Mouse (Mus musculus) gonadal fat pad, adult 2 months (tissue): ENCODE results near the gene Dennd1b. TPM values are rescaled to one million over a fixed set of nuclear protein-coding genes. Genes with fewer than 3 reads are reported as not detected.

Experiments used
- DNase-seq: peaks from one replicate; pipeline ENCODE4 v3.0.0-alpha.2; 2012; ENCODE audit warnings: low read depth
- polyA plus RNA-seq: library from polyadenylated mRNA; depleted of rRNA; stranded (reverse); fragments of >200 nt; gene quantifications from 2 replicates; pipeline ENCODE4 v1.2.3, GENCODE M21; 2012

Gene Dennd1b
- polyA plus RNA-seq, 1 experiment, result 8.4 TPM

DNA sequence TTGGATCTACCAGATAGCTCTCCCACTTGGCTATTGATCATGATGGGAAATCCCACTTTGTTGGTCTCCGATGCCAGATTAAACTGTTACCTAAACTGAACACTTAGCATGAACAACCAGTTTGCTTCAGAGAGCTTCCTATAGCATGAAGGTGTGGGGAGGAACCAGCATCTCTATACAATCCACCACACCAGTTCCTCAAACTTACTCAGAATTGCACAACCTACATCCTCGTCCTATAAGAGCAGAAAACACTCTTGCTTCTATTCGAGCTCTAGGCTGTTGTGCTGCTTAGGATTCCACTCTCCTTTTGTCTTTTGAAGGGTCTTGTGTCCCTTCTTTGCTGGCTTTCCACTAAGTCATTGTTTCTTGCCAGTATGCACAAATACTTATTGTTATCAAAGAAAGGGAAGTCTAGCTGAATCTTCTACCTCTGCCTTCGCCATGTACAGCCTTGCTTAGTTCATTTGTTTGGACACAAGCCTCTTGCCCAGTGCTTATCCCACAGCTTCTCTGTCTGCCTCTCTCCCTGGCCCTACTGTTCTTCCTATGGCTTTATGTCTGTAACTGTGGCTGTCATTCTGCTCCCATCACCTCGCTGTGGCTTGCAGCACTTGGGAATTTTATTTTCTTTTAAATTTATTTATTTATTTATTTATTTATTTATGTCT lies 52.0 kb downstream of the Dennd1b start:
- no peak for DNase-seq

DNA sequence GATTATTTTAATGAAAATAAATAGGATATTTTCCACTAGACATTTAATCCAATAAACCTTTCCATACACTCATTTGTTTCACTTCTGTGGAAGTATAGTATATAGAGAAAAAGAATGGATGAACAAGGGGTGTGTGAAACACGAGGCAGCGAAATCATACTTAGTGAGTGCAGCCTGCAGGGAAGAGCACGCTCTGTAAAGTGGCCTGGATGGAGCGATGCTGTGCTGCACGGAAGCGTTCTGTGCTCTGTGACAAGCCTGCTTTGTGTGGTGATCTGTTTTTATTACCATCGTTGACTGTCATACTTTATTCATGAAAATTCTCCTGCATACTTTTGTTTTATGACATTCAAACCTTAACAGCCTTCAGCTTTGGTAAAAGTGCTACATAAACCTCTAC lies 58.1 kb downstream of the Dennd1b start:
- no peak for DNase-seq

DNA sequence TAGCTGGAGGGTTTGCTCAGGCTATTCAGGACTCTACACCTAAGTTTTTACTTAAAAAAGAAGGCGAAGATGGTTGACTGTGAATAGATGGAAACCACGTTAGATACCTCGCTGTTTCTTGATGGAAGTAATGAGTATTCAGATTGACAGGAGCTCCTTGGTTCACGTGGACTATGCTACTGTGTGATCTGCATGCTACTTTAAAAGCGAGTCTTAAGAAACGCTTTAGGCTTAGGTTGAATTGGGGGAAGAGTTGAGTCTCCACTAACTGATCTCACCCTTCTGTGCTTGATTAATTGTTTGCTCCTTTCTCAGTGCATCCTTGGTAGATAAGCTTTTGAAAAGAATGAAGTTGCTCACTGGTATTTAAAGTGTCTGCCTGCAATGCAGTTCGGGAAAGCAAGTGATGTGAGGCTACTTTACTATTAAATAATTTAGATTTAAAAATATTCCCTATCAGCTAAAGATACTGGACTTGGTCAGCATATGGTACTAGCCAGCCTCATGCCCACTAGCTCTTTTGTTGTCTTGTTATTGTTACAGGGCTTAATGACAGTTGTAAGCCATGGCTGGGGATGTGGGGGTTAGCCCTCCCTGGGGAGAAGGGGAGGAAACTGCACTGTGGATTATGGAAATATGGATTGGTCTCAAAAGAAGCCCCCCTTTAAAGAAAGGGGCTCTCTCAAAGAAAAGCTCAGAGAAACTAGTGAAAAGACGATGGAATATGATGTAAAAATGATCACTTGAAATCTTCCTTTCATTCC lies 62.8 kb downstream of the Dennd1b start:
- DNase-seq, result no peak

GRCm38 (mm10) chr1:139029521-139029920 lies 66.3 kb downstream of the Dennd1b start:
- DNase-seq, result no peak

GRCm38 (mm10) chr1:139032411-139032810 lies 69.2 kb downstream of the Dennd1b start:
- DNase-seq, result no peak

DNA sequence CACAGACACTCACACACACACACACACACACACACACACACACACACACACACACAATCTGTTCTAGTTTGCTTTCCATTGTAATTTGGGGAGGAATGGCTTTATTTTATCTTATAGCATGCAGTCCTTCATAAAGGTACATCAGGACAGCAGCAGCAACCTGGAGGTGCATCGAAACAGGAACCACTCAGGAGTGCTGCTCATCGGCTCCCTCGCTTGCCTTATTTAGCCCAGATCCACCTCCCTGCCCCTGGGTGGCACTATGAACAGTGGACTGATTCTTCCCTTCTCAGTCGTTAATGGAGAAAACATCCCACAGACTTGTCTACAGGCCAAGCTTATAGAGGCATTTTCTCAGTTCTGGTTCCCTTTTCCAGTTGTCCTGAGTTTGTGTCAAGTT lies 71.9 kb downstream of the Dennd1b start:
- DNase-seq, result no peak

- DNase-seq, result no peak
Observed at GRCm38 (mm10) chr1:139036302-139036701, 73.1 kb downstream of the Dennd1b start.

- DNase-seq, result no peak
Observed at GRCm38 (mm10) chr1:139036768-139037507, 73.7 kb downstream of the Dennd1b start.

GRCm38 (mm10) chr1:139038074-139038473 lies 74.8 kb downstream of the Dennd1b start:
- no peak for DNase-seq

- no peak for DNase-seq
Observed at GRCm38 (mm10) chr1:139038620-139039019, 75.4 kb downstream of the Dennd1b start.

GRCm38 (mm10) chr1:139039529-139040230 lies 76.4 kb downstream of the Dennd1b start:
- no peak for DNase-seq

- no peak for DNase-seq
Observed at GRCm38 (mm10) chr1:139049075-139049474, 85.8 kb downstream of the Dennd1b start.

DNA sequence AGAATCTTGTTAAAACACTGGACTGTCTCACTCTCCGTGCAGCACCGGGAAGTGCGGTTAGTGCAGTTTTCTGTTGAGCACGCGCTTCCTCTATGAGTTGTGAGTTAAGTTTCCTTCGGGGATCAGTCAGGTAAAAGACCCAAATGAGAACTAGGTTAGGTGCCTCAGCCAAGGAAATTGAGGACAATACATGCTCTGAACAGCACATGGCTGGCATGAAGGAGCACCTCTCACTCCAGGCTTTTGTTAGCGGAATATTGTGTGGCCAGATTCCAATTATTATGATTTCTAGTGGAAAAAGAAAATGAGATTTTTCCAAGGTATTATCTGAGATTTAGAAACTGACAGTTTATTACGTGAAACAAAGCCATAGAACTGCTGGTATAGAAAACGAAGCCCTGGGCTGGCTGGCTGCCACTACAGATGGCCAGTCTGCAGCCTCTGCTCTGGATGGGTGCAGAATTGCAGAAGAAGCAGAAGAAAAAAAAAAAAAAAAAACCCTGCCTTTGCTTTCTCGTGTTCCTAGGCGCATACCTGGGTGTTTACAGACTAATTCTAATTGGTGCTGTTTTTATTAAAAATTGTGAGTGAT lies 86.7 kb downstream of the Dennd1b start:
- DNase-seq, result no peak

- DNase-seq, result no peak
Observed at GRCm38 (mm10) chr1:139053003-139053402, 89.8 kb downstream of the Dennd1b start.

DNA sequence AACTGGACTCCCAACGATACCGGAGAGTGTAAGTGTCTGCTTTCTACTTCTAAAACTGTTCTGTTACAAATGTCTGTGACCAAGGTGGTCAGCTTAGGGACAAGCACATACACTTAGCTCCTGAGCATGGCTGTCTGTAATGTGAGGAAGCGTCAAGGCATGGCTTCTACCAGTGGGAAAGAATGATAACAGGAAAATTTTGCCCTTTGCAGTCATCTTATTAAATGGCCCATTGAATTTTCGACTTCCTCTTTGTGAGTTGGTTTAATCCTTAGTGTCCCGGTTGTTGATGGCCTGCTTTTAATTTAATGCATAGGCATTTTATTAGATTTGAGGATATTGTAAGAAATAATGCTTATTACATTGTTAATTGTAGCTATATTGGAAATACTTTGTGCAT lies 97.1 kb downstream of the Dennd1b start:
- DNase-seq, result no peak

- no peak for DNase-seq
Observed at GRCm38 (mm10) chr1:139064711-139065110, 101.5 kb downstream of the Dennd1b start.

GRCm38 (mm10) chr1:139067210-139067609 lies 104.0 kb downstream of the Dennd1b start:
- no peak for DNase-seq

GRCm38 (mm10) chr1:139071015-139071414 lies 107.8 kb downstream of the Dennd1b start:
- no peak for DNase-seq

DNA sequence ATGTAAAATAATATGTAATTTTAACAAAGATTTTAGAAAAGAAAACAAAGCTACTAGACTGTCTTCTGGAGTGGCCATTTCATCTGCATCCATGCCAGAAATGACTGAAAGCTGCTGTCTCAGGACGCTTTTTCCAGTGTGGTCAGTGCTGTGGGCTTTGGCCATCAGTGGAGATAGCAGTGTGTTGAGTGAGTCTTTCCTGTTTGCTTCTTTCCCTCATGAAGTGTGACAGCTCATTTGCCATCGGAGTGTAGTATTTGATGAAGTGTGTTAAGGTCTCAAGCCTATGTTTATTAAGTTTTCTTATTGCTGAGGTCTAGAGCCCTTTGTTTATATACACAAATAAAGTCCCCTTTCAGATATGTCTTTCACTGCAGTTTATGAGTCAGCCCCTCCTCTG lies 112.4 kb downstream of the Dennd1b start:
- no peak for DNase-seq

DNA sequence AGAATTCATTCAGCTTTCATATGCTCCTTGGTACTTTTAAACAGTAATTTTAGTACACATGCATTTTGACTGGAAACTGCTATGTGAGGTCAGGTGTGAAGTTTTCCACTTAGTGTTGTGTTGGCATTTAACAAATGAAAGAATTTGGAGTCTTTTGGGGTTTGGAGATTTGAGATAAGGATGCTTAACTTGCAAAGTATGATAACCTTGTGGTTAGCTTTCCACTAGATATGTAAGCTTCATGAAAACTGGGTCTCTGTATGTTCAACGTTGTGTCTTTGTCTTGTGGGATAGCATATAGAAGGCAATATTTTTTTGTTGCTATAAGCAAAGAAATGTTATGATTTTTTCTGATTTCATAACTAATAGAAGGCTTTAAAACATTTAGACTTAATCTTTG lies 114.8 kb downstream of the Dennd1b start:
- no peak for DNase-seq

GRCm38 (mm10) chr1:139079000-139079399 lies 115.8 kb downstream of the Dennd1b start:
- DNase-seq, result no peak

- no peak for DNase-seq
Observed at GRCm38 (mm10) chr1:139079523-139079922, 116.3 kb downstream of the Dennd1b start.
